Mouse (Mus musculus): Measurements from ENCODE around the gene Inpp1. TPM values are rescaled to one million over a fixed set of nuclear protein-coding genes. Genes with fewer than 3 reads are reported as not detected.

The Inpp1 gene
- polyA plus RNA-seq, 1 experiment from 2014 or later: 16.5 TPM

DNA sequence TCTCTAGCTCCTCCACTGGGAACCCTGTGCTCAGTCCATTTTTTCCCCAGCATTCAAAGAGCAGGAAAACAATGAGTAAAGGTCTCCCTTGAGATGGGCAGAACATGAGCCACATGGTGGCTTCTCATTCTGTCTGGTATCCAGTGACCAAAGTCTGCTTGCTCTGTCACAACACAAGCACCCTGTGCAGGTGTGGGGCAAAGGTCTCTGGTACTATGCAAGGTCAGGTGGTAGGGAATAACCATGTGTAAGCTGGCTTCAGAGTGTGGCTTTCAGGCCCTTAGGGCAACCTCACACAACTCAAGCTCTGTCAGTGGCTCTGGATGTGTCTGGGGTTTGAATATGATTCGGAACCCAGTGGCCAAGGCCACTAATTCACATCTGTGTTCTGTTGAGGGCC lies 67.5 kb downstream of the Inpp1 start:
- H3K4me3 ChIP-seq (ENCODE audit: low read depth, low read length): no peak overlapping the region
- DNase-seq (peak; percentile 59), ATAC-seq (peak; percentile 99)
- H3K4me1 ChIP-seq (ENCODE audit: insufficient read depth): no peaks in the 10 kb centered on the region
- H3K27ac ChIP-seq (ENCODE audit: low read depth): peak overlapping the region; percentile 78
- H3K36me3 ChIP-seq (replicated peaks; ENCODE audit: insufficient read depth, low read length): no peaks in the 10 kb centered on the region
- 76% methylated on average over 1 of the region's 1 CpGs for WGBS (ENCODE audit: insufficient replicate concordance)
- H3K4me2 ChIP-seq (ENCODE audit: low read depth, low read length): no peak overlapping the region
- H3K27me3 ChIP-seq (ENCODE audit: insufficient read depth, low read length): no peaks in the 10 kb centered on the region
- H3K9ac ChIP-seq (replicated peaks): no peak overlapping the region
- TF ChIP-seq EP300 (IDR thresholded peaks at IDR 0.05; ENCODE audit: low read depth): peak; percentile 51; the same call in 1 of the 2 replicates
- no peak for TF ChIP-seq CTCF (IDR thresholded peaks at IDR 0.05; ENCODE audit: low read depth)
- no peaks in the 10 kb centered on the region for H3K9me3 ChIP-seq (ENCODE audit: low read length)

DNA sequence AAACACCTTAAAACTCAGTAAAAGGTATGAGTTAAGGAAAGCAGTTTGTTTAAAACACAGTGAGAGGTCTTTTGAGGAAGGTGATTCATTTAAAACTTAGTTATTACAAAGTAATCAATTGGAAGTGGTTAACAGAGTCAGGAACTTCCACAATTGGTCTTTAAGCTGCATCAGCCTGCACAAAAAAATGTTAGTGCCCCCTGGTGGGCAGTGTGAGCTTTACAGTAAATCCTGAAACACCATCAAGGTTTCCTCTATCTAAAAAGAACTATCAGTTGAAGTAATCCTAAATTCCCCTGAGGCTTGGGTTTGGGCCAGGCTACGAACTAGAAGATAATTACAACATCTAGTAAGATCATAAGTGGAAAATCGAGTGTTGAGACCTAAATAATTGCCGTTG lies 69.2 kb downstream of the Inpp1 start:
- TF ChIP-seq CTCF (IDR thresholded peaks at IDR 0.05; ENCODE audit: low read depth): peak; percentile 74
- TF ChIP-seq EP300 (IDR thresholded peaks at IDR 0.05; ENCODE audit: low read depth): no peak

DNA sequence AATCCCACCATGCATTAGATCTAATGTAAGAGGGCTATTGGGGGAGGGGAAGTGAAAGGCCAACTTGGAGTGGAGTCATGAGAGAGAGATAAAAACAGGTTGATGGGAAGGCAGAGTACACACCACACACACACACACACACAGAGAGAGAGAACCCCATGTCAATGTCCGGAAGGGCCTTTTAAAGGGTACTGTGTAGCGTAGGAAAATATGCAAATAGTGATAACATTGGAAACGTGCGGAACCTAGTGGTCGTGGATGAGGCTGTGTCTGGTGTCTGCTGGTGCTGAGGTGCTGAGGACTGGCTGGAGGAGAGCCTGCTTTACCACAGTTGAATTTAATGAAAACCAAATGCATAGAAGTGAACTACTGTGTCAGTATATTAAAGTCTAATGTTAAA lies 74.9 kb downstream of the Inpp1 start:
- H3K4me2 ChIP-seq (ENCODE audit: low read depth, low read length): no peak overlapping the region
- no peaks in the 10 kb centered on the region for H3K27me3 ChIP-seq (ENCODE audit: insufficient read depth, low read length)
- no peak overlapping the region for H3K27ac ChIP-seq (ENCODE audit: low read depth)
- no peaks in the 10 kb centered on the region for H3K4me1 ChIP-seq (ENCODE audit: insufficient read depth)
- TF ChIP-seq EP300 (IDR thresholded peaks at IDR 0.05; ENCODE audit: low read depth) (no peak), CTCF (IDR thresholded peaks at IDR 0.05; ENCODE audit: low read depth) (no peak)
- ATAC-seq: no peak
- no peaks in the 10 kb centered on the region for H3K9me3 ChIP-seq (ENCODE audit: low read length)
- no peak overlapping the region for H3K4me3 ChIP-seq (ENCODE audit: low read depth, low read length)
- 66% methylated on average over 5 of the region's 5 CpGs for WGBS (ENCODE audit: insufficient replicate concordance)
- no peaks in the 10 kb centered on the region for H3K36me3 ChIP-seq (replicated peaks; ENCODE audit: insufficient read depth, low read length)
- no peak overlapping the region for H3K9ac ChIP-seq (replicated peaks)
- no peak for DNase-seq

More for the DNA sequence above, 69.2 kb downstream of the Inpp1 start:
- no peak overlapping the region for H3K27ac ChIP-seq (ENCODE audit: low read depth)
- DNase-seq: peak; percentile 73
- no peaks in the 10 kb centered on the region for H3K4me1 ChIP-seq (ENCODE audit: insufficient read depth)
- H3K9me3 ChIP-seq (ENCODE audit: low read length): no peaks in the 10 kb centered on the region
- H3K4me3 ChIP-seq (ENCODE audit: low read depth, low read length): no peak overlapping the region
- ATAC-seq: no peak
- no peak overlapping the region for H3K9ac ChIP-seq (replicated peaks)
- H3K27me3 ChIP-seq (ENCODE audit: insufficient read depth, low read length): no peaks in the 10 kb centered on the region
- H3K36me3 ChIP-seq (replicated peaks; ENCODE audit: insufficient read depth, low read length): no peaks in the 10 kb centered on the region
- 14% methylated on average over 3 of the region's 3 CpGs for WGBS (ENCODE audit: insufficient replicate concordance)
- H3K4me2 ChIP-seq (ENCODE audit: low read depth, low read length): no peak overlapping the region

Other genes with a start within 250 kb of the Inpp1 start
- 1.1 and 1.2 TPM in 2 replicates for gene Nemp2, start 187.0 kb downstream of the Inpp1 start, polyA plus RNA-seq (2015; fragmentation: Nextera tagmentation; extraction: Ambion mirVana)
- gene Mfsd6, start 90.2 kb downstream of the Inpp1 start, polyA plus RNA-seq (2015; fragmentation: Nextera tagmentation; extraction: Ambion mirVana): 0.94 and 1.1 TPM in 2 replicates
- gene Hibch, start 27.2 kb upstream of the Inpp1 start, polyA plus RNA-seq (2015; fragmentation: Nextera tagmentation; extraction: Ambion mirVana): 30.1 and 33.6 TPM in 2 replicates
- gene 1700019D03Rik, start 202.5 kb upstream of the Inpp1 start, polyA plus RNA-seq (2015; fragmentation: Nextera tagmentation; extraction: Ambion mirVana): 1.4 TPM in 2 replicates
- 0.04 and 0.19 TPM in 2 replicates for gene Mstn, start 244.0 kb upstream of the Inpp1 start, polyA plus RNA-seq (2015; fragmentation: Nextera tagmentation; extraction: Ambion mirVana)